Comparison of ENCODE assay signal across 31 mouse cellular contexts in genomic region chr4:88741426-88741825, GRCm38 (mm10). TPM values are rescaled to one million over a fixed set of nuclear protein-coding genes. Genes with fewer than 3 reads are reported as not detected.
DNase-seq lines count a peak whose midpoint lies in the region; ATAC-seq and TF ChIP-seq lines count a peak whose summit lies in the region.
"Had no signal": no experiment of that assay in that cellular context is flagged by ENCODE, and none has a peak within 500 bp of the region (broad histone marks: within the 10 kb centered on the region; RNA-seq: fewer than 3 reads in every experiment).

No protein-coding gene starts in this region.

- H3K4me1 ChIP-seq in midbrain, embryonic 11.5 days (ENCODE audit: control insufficient read depth, insufficient read depth, low read length): no peaks in the 10 kb centered on the region; the same call in 1 of the 2 replicates
- no peaks in the 10 kb centered on the region; the same call in 1 of the 2 replicates for H3K4me1 ChIP-seq in midbrain, embryonic 13.5 days (replicated peaks)
- peaks cover 15% of the 10 kb centered on the region for H3K4me1 ChIP-seq in limb, embryonic 10.5 days
- H3K4me1 ChIP-seq in liver, postnatal 0 days (ENCODE audit: insufficient read depth): no peaks in the 10 kb centered on the region
- H3K4me1 ChIP-seq: embryonic facial prominence, embryonic 10.5 days; embryonic facial prominence, embryonic 12.5 days; forebrain, embryonic 15.5 days had no signal

- no peak for TF ChIP-seq CTCF in liver, postnatal 0 days (IDR thresholded peaks at IDR 0.05; ENCODE audit: low read depth)

- no peaks in the 10 kb centered on the region for H3K9me3 ChIP-seq in midbrain, embryonic 11.5 days (ENCODE audit: control insufficient read depth, low read length)
- H3K9me3 ChIP-seq in midbrain, embryonic 13.5 days: no peaks in the 10 kb centered on the region
- H3K9me3 ChIP-seq in limb, embryonic 10.5 days (replicated peaks): no peaks in the 10 kb centered on the region
- H3K9me3 ChIP-seq in liver, postnatal 0 days (ENCODE audit: low read length): no peaks in the 10 kb centered on the region
- H3K9me3 ChIP-seq: embryonic facial prominence, embryonic 10.5 days; embryonic facial prominence, embryonic 12.5 days; forebrain, embryonic 13.5 days; forebrain, embryonic 15.5 days; G1E had no signal

- WGBS in midbrain, embryonic 11.5 days: 93% methylated on average over 4 of the region's 4 CpGs
- 93% methylated on average over 4 of the region's 4 CpGs for WGBS in midbrain, embryonic 13.5 days
- 90% methylated on average over 4 of the region's 4 CpGs for WGBS in limb, embryonic 10.5 days
- WGBS in liver, postnatal 0 days (ENCODE audit: insufficient replicate concordance): 44% methylated on average over 4 of the region's 4 CpGs

- DNase-seq in midbrain, embryonic 11.5 days (ENCODE audit: low spot score, missing footprints): peak; percentile 68
- no peak for DNase-seq in limb, embryonic 10.5 days (ENCODE audit: low spot score)
- no peak for DNase-seq in liver, postnatal 0 days
- DNase-seq: adrenal gland, adult 8-10 months; adrenal gland, postnatal 25 days; B cell, adult 2 months; cerebellum, adult 11 months; cerebellum, adult 18-20 months; cerebellum, adult 8-10 months; cerebellum, adult 9-11 months; cerebellum, postnatal 14 days; cerebellum, postnatal 36 days; forebrain, postnatal 0 days had no signal

- no peak overlapping the region for H3K27ac ChIP-seq in midbrain, embryonic 11.5 days (ENCODE audit: low read depth, low read length)
- H3K27ac ChIP-seq in midbrain, embryonic 13.5 days: no peak overlapping the region
- no peak overlapping the region for H3K27ac ChIP-seq in limb, embryonic 10.5 days
- H3K27ac ChIP-seq in liver, postnatal 0 days (ENCODE audit: low read depth): no peak overlapping the region
- H3K27ac ChIP-seq: embryonic facial prominence, embryonic 10.5 days; embryonic facial prominence, embryonic 12.5 days; forebrain, embryonic 13.5 days; forebrain, embryonic 15.5 days had no signal

- ATAC-seq in midbrain, embryonic 11.5 days (ENCODE audit: low FRiP score): no peak
- ATAC-seq in midbrain, embryonic 13.5 days: no peak
- ATAC-seq in hematopoietic stem cell, adult 5-6 weeks (replicated peaks in 1 of 2; ENCODE audit: insufficient read depth in 1 of 2, low FRiP score in 2 of 2, low TSS enrichment in 1 of 2, low read depth in 1 of 2, poor library complexity in 2 of 2, severe bottlenecking in 2 of 2): peak; percentile 52 to 60; a peak in 3 of 4 replicates
- ATAC-seq in megakaryocyte progenitor cell, adult 5-6 weeks (replicated peaks; ENCODE audit: poor library complexity): peak; percentile 61
- no peak for ATAC-seq in liver, postnatal 0 days
- ATAC-seq: activated CD4-positive, CD25-positive, alpha-beta regulatory T cell, adult 4 months; CD4-positive, CD25-positive, alpha-beta regulatory T cell, adult 4 months; forebrain, embryonic 13.5 days; forebrain, embryonic 15.5 days; forebrain, postnatal 0 days; Patski had no signal

- H3K36me3 ChIP-seq in midbrain, embryonic 11.5 days (ENCODE audit: control insufficient read depth, insufficient read depth, low read length): no peaks in the 10 kb centered on the region
- no peaks in the 10 kb centered on the region for H3K36me3 ChIP-seq in midbrain, embryonic 13.5 days
- H3K36me3 ChIP-seq in limb, embryonic 10.5 days: no peaks in the 10 kb centered on the region
- no peaks in the 10 kb centered on the region for H3K36me3 ChIP-seq in liver, postnatal 0 days (replicated peaks; ENCODE audit: insufficient read depth, low read length)
- H3K36me3 ChIP-seq: embryonic facial prominence, embryonic 10.5 days; embryonic facial prominence, embryonic 12.5 days; forebrain, embryonic 15.5 days; G1E had no signal

- no peak for TF ChIP-seq EP300 in liver, postnatal 0 days (IDR thresholded peaks at IDR 0.05; ENCODE audit: low read depth)

- H3K9ac ChIP-seq in midbrain, embryonic 11.5 days (ENCODE audit: low read length): no peak overlapping the region
- H3K9ac ChIP-seq in midbrain, embryonic 13.5 days (replicated peaks): no peak overlapping the region
- no peak overlapping the region for H3K9ac ChIP-seq in liver, postnatal 0 days (replicated peaks)
- H3K9ac ChIP-seq: embryonic facial prominence, embryonic 12.5 days; forebrain, embryonic 13.5 days; forebrain, embryonic 15.5 days; forebrain, postnatal 0 days had no signal

- H3K4me2 ChIP-seq in midbrain, embryonic 11.5 days: no peak overlapping the region
- H3K4me2 ChIP-seq in midbrain, embryonic 13.5 days (replicated peaks): no peak overlapping the region
- no peak overlapping the region for H3K4me2 ChIP-seq in liver, postnatal 0 days (ENCODE audit: low read depth, low read length)
- H3K4me2 ChIP-seq: embryonic facial prominence, embryonic 12.5 days; forebrain, embryonic 13.5 days; forebrain, embryonic 15.5 days had no signal

- H3K27me3 ChIP-seq in midbrain, embryonic 11.5 days (ENCODE audit: control insufficient read depth, insufficient read depth, low read length): no peaks in the 10 kb centered on the region
- no peaks in the 10 kb centered on the region for H3K27me3 ChIP-seq in midbrain, embryonic 13.5 days
- no peaks in the 10 kb centered on the region for H3K27me3 ChIP-seq in limb, embryonic 10.5 days (ENCODE audit: low read depth, poor library complexity, severe bottlenecking)
- H3K27me3 ChIP-seq in liver, postnatal 0 days (ENCODE audit: insufficient read depth, low read length): no peaks in the 10 kb centered on the region
- H3K27me3 ChIP-seq: embryonic facial prominence, embryonic 12.5 days; forebrain, embryonic 13.5 days; forebrain, embryonic 15.5 days had no signal

- no peak overlapping the region for H3K4me3 ChIP-seq in midbrain, embryonic 11.5 days (ENCODE audit: low read depth, low read length)
- no peak overlapping the region for H3K4me3 ChIP-seq in midbrain, embryonic 13.5 days (replicated peaks)
- no peak overlapping the region for H3K4me3 ChIP-seq in limb, embryonic 10.5 days
- no peak overlapping the region for H3K4me3 ChIP-seq in liver, postnatal 0 days (ENCODE audit: low read depth, low read length)
- H3K4me3 ChIP-seq: embryonic facial prominence, embryonic 10.5 days; embryonic facial prominence, embryonic 12.5 days; forebrain, embryonic 13.5 days; forebrain, embryonic 15.5 days had no signal

RNA-seq across cellular contexts. Expression of gene Gm13271, which starts 13.2 kb away (rescaled TPM):
- polyA plus RNA-seq in midbrain, embryonic 11.5 days (2014; fragmentation: Nextera tagmentation; extraction: Ambion mirVana): not detected in 2 replicates
- polyA plus RNA-seq in midbrain, embryonic 13.5 days (2015; fragmentation: Nextera tagmentation; extraction: Ambion mirVana): not detected in 2 replicates
- not detected in 2 replicates for total RNA-seq in hematopoietic stem cell, adult 5-6 weeks (2017)
- not detected in 2 replicates for total RNA-seq in megakaryocyte progenitor cell, adult 5-6 weeks (2015)
- total RNA-seq in megakaryocyte progenitor cell, adult 5-6 weeks (2017): not detected in 2 replicates
- 0.33 TPM in 1 of 2 replicates, not detected in the other for polyA plus RNA-seq in limb, embryonic 10.5 days (2016; fragmentation: Nextera tagmentation; extraction: Ambion mirVana)
- polyA plus RNA-seq in liver, postnatal 0 days (2015; fragmentation: Nextera tagmentation; extraction: Ambion mirVana): not detected in 2 replicates
- total RNA-seq: adrenal gland, adult 18-20 months; adrenal gland, adult 8-10 months; adrenal gland, postnatal 25 days; adrenal gland, postnatal 4 days; CH12.LX; forebrain, postnatal 0 days; G1E had no signal
- polyA plus RNA-seq: activated CD4-positive, CD25-positive, alpha-beta regulatory T cell, adult 4 months; brain, embryonic 14.5 days; CD4-positive, CD25-positive, alpha-beta regulatory T cell, adult 4 months; cortical plate, adult 2 months; embryonic facial prominence, embryonic 10.5 days; embryonic facial prominence, embryonic 12.5 days; embryonic facial prominence, embryonic 14.5 days; forebrain, embryonic 11.5 days; forebrain, embryonic 13.5 days; forebrain, embryonic 15.5 days; forebrain, postnatal 0 days; G1E; Patski had no signal

RNA-seq across cellular contexts. Expression of gene Gm13283, which starts 18.5 kb away (rescaled TPM):
- 0.15 TPM in 1 of 2 replicates, not detected in the other for polyA plus RNA-seq in midbrain, embryonic 11.5 days (2014; fragmentation: Nextera tagmentation; extraction: Ambion mirVana)
- not detected in 2 replicates for polyA plus RNA-seq in midbrain, embryonic 13.5 days (2015; fragmentation: Nextera tagmentation; extraction: Ambion mirVana)
- not detected in 2 replicates for total RNA-seq in hematopoietic stem cell, adult 5-6 weeks (2017)
- not detected in 2 replicates for total RNA-seq in megakaryocyte progenitor cell, adult 5-6 weeks (2015)
- 0.67 and 0.68 TPM in 2 replicates for total RNA-seq in megakaryocyte progenitor cell, adult 5-6 weeks (2017)
- 0.40 and 0.54 TPM in 2 replicates for polyA plus RNA-seq in limb, embryonic 10.5 days (2016; fragmentation: Nextera tagmentation; extraction: Ambion mirVana)
- 0.13 TPM in 1 of 2 replicates, not detected in the other for polyA plus RNA-seq in liver, postnatal 0 days (2015; fragmentation: Nextera tagmentation; extraction: Ambion mirVana)
- total RNA-seq: adrenal gland, adult 18-20 months; adrenal gland, adult 8-10 months; adrenal gland, postnatal 25 days; adrenal gland, postnatal 4 days; CH12.LX; forebrain, postnatal 0 days; G1E had no signal
- polyA plus RNA-seq: brain, embryonic 14.5 days; cortical plate, adult 2 months; forebrain, embryonic 11.5 days; forebrain, embryonic 15.5 days; forebrain, postnatal 0 days; G1E; Patski had no signal

RNA-seq across cellular contexts. Expression of gene Klhl9, which starts 19.2 kb away (rescaled TPM):
- 153 and 169 TPM in 2 replicates for polyA plus RNA-seq in midbrain, embryonic 11.5 days (2014; fragmentation: Nextera tagmentation; extraction: Ambion mirVana)
- polyA plus RNA-seq in midbrain, embryonic 13.5 days (2015; fragmentation: Nextera tagmentation; extraction: Ambion mirVana): 132 and 146 TPM in 2 replicates
- total RNA-seq in hematopoietic stem cell, adult 5-6 weeks (2017): 101 and 115 TPM in 2 replicates
- 48.8 and 49.8 TPM in 2 replicates for total RNA-seq in megakaryocyte progenitor cell, adult 5-6 weeks (2015)
- 70.2 and 85.6 TPM in 2 replicates for total RNA-seq in megakaryocyte progenitor cell, adult 5-6 weeks (2017)
- 82.7 and 106 TPM in 2 replicates for polyA plus RNA-seq in limb, embryonic 10.5 days (2016; fragmentation: Nextera tagmentation; extraction: Ambion mirVana)
- 18.6 and 20.1 TPM in 2 replicates for polyA plus RNA-seq in liver, postnatal 0 days (2015; fragmentation: Nextera tagmentation; extraction: Ambion mirVana)

RNA-seq across cellular contexts. Expression of gene Gm26566, which starts 19.8 kb away (rescaled TPM):
- polyA plus RNA-seq in midbrain, embryonic 11.5 days (2014; fragmentation: Nextera tagmentation; extraction: Ambion mirVana): 1.4 and 1.6 TPM in 2 replicates
- 1.6 and 1.7 TPM in 2 replicates for polyA plus RNA-seq in midbrain, embryonic 13.5 days (2015; fragmentation: Nextera tagmentation; extraction: Ambion mirVana)
- total RNA-seq in hematopoietic stem cell, adult 5-6 weeks (2017): 2.2 TPM in 1 of 2 replicates, not detected in the other
- total RNA-seq in megakaryocyte progenitor cell, adult 5-6 weeks (2015): 0.56 TPM in 1 of 2 replicates, not detected in the other
- total RNA-seq in megakaryocyte progenitor cell, adult 5-6 weeks (2017): 1.2 and 1.5 TPM in 2 replicates
- polyA plus RNA-seq in limb, embryonic 10.5 days (2016; fragmentation: Nextera tagmentation; extraction: Ambion mirVana): 1.1 and 1.5 TPM in 2 replicates
- polyA plus RNA-seq in liver, postnatal 0 days (2015; fragmentation: Nextera tagmentation; extraction: Ambion mirVana): 0.15 and 0.22 TPM in 2 replicates
- polyA plus RNA-seq: activated CD4-positive, CD25-positive, alpha-beta regulatory T cell, adult 4 months; CD4-positive, CD25-positive, alpha-beta regulatory T cell, adult 4 months had no signal

RNA-seq across cellular contexts. Expression of gene Gm13290, which starts 32.2 kb away (rescaled TPM):
- not detected in 2 replicates for polyA plus RNA-seq in midbrain, embryonic 11.5 days (2014; fragmentation: Nextera tagmentation; extraction: Ambion mirVana)
- not detected in 2 replicates for polyA plus RNA-seq in midbrain, embryonic 13.5 days (2015; fragmentation: Nextera tagmentation; extraction: Ambion mirVana)
- total RNA-seq in hematopoietic stem cell, adult 5-6 weeks (2017): not detected in 2 replicates
- not detected in 2 replicates for total RNA-seq in megakaryocyte progenitor cell, adult 5-6 weeks (2015)
- not detected in 2 replicates for total RNA-seq in megakaryocyte progenitor cell, adult 5-6 weeks (2017)
- 0.74 and 0.94 TPM in 2 replicates for polyA plus RNA-seq in limb, embryonic 10.5 days (2016; fragmentation: Nextera tagmentation; extraction: Ambion mirVana)
- polyA plus RNA-seq in liver, postnatal 0 days (2015; fragmentation: Nextera tagmentation; extraction: Ambion mirVana): not detected in 2 replicates
- total RNA-seq: adrenal gland, adult 18-20 months; adrenal gland, postnatal 25 days; adrenal gland, postnatal 4 days; CH12.LX; forebrain, postnatal 0 days; G1E had no signal
- polyA plus RNA-seq: activated CD4-positive, CD25-positive, alpha-beta regulatory T cell, adult 4 months; brain, embryonic 14.5 days; CD4-positive, CD25-positive, alpha-beta regulatory T cell, adult 4 months; cortical plate, adult 2 months; embryonic facial prominence, embryonic 10.5 days; embryonic facial prominence, embryonic 14.5 days; forebrain, embryonic 13.5 days; forebrain, embryonic 15.5 days; forebrain, postnatal 0 days; G1E had no signal

Comparison
In these comparisons a context has a peak if more than half of its experiments do, and no peak if none do; other contexts are left out.
1. ATAC-seq: peak in hematopoietic stem cell, adult 5-6 weeks (2 of 2) and megakaryocyte progenitor cell, adult 5-6 weeks (single experiment); none in midbrain, embryonic 11.5 days (single experiment), midbrain, embryonic 13.5 days (single experiment) and liver, postnatal 0 days (single experiment).